Mouse (Mus musculus): ENCODE data around the gene Tldc1.

DNA sequence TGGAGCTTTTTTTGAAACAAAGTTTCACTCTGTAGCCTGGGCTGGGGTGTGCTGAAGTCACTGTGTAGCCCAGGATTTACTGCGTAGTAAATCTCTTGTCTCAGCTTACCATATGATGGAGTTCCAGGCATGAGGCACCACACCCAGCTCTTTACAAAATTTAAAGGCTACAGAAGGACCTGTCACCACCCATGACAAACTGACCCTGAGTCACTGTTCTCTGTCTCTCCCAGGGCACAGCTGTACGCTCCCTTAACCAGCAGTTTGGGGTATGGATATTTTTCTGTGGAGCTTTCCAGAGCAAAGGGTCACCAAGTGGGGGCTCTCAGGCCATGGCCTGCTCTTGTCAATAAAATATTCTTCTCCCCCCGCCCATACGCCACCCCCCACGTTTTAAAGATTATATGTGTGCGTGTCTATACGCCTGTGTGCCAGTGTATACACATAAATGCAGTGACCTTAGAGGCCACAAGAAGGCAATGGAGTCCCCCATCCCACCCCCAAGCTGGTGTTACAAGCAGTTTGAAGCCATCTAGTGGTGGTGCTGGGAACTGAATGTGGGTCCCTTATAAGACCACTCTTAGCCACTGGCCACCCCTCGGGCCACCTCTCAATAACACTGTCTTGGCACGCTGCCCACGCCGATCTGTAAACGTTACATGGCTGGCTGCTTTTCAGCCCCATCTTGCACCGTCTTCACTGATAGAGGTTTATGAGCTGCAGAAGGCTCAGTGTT is 34.8 kb downstream of the Tldc1 start:
- TF ChIP-seq POLR2A (IDR thresholded peaks at IDR 0.05; ENCODE audit: borderline replicate concordance, extremely low read depth, low read depth, low read length) (no peak), CTCF (IDR thresholded peaks at IDR 0.05; ENCODE audit: insufficient read depth, low read length) (peak; percentile 79)

Measured in lung, adult 2 months (tissue).